Mouse (Mus musculus): ENCODE measurements at regions not wholly inside any gene's neighbourhood (a gene's known extent, or its start where the extent isn't known, plus 50 kb on each side); places are given as distances from the start of the nearest gene placed in this dataset.

- TF ChIP-seq CTCF (IDR thresholded peaks at IDR 0.05; ENCODE audit: insufficient read depth, low read depth, low read length) (no peak), POLR2A (IDR thresholded peaks at IDR 0.05; ENCODE audit: insufficient read depth, low read depth, low read length) (no peak)
These were observed 461.6 kb downstream of the 1810013L24Rik start for GRCm38 (mm10) chr16:9291356-9292020.

Measured in olfactory bulb, adult 2 months (tissue).